Mouse (Mus musculus) megakaryocyte-erythroid progenitor cell, adult 5-6 weeks (primary cell): ENCODE measurements around the gene Coro1c. TPM values are rescaled to one million over a fixed set of nuclear protein-coding genes. Genes with fewer than 3 reads are reported as not detected.

Source experiments
- total RNA-seq, 2 experiments: library from RNA; stranded (forward) in 1 of 2; stranded (reverse) in 1 of 2; fragments of 200-1000, 215-1000 nt in 1 of 2; fragments of >200 nt in 1 of 2; fragmentation: Nextera tagmentation in 1 of 2; gene quantifications; 2 replicates each; pipeline ENCODE4 v1.2.3; 2014 to 2017

Coro1c gene
- total RNA-seq, 2 experiments from 2014 or later = 56.5 to 75.7 TPM

Other genes starting within 250 kb of the Coro1c start
- not detected in 2 replicates for gene 1700069L16Rik, start 184.0 kb downstream of the Coro1c start, total RNA-seq (2014; fragmentation: Nextera tagmentation)
- not detected in 2 replicates for gene 1700069L16Rik, start 184.0 kb downstream of the Coro1c start, total RNA-seq (2017)
- gene Ficd, start 173.0 kb downstream of the Coro1c start, total RNA-seq (2014; fragmentation: Nextera tagmentation) = 1.6 and 2.0 TPM in 2 replicates
- 0.23 and 0.80 TPM in 2 replicates for gene Ficd, start 173.0 kb downstream of the Coro1c start, total RNA-seq (2017)
- gene Sart3, start 136.2 kb downstream of the Coro1c start, total RNA-seq (2014; fragmentation: Nextera tagmentation) = 46.6 and 48.1 TPM in 2 replicates
- gene Sart3, start 136.2 kb downstream of the Coro1c start, total RNA-seq (2017) = 38.6 and 45.5 TPM in 2 replicates
- gene Iscu, start 136.0 kb downstream of the Coro1c start, total RNA-seq (2014; fragmentation: Nextera tagmentation) = 80.5 and 81.0 TPM in 2 replicates
- gene Iscu, start 136.0 kb downstream of the Coro1c start, total RNA-seq (2017) = 63.1 and 68.9 TPM in 2 replicates
- 0.46 TPM in 1 of 2 replicates, not detected in the other for gene Tmem119, start 108.2 kb downstream of the Coro1c start, total RNA-seq (2014; fragmentation: Nextera tagmentation)
- gene Tmem119, start 108.2 kb downstream of the Coro1c start, total RNA-seq (2017) = not detected in 2 replicates
- gene Selplg, start 76.1 kb downstream of the Coro1c start, total RNA-seq (2014; fragmentation: Nextera tagmentation) = 66.0 and 87.7 TPM in 2 replicates
- 27.4 and 30.2 TPM in 2 replicates for gene Selplg, start 76.1 kb downstream of the Coro1c start, total RNA-seq (2017)
- gene Ssh1, start 85.1 kb upstream of the Coro1c start, total RNA-seq (2014; fragmentation: Nextera tagmentation) = 12.5 and 20.6 TPM in 2 replicates
- 3.7 and 5.1 TPM in 2 replicates for gene Ssh1, start 85.1 kb upstream of the Coro1c start, total RNA-seq (2017)
- not detected in 2 replicates for gene Dao, start 94.9 kb upstream of the Coro1c start, total RNA-seq (2014; fragmentation: Nextera tagmentation)
- gene Dao, start 94.9 kb upstream of the Coro1c start, total RNA-seq (2017) = not detected in 2 replicates
- 5.7 and 11.0 TPM in 2 replicates for gene Usp30, start 156.7 kb upstream of the Coro1c start, total RNA-seq (2014; fragmentation: Nextera tagmentation)
- gene Usp30, start 156.7 kb upstream of the Coro1c start, total RNA-seq (2017) = 3.5 and 12.2 TPM in 2 replicates
- gene Svop, start 182.8 kb upstream of the Coro1c start, total RNA-seq (2014; fragmentation: Nextera tagmentation) = not detected in 2 replicates
- gene Svop, start 182.8 kb upstream of the Coro1c start, total RNA-seq (2017) = not detected in 2 replicates
- gene Alkbh2, start 219.5 kb upstream of the Coro1c start, total RNA-seq (2014; fragmentation: Nextera tagmentation) = 11.5 and 13.4 TPM in 2 replicates
- 2.1 and 9.6 TPM in 2 replicates for gene Alkbh2, start 219.5 kb upstream of the Coro1c start, total RNA-seq (2017)
- gene Ung, start 221.6 kb upstream of the Coro1c start, total RNA-seq (2014; fragmentation: Nextera tagmentation) = 31.8 and 32.9 TPM in 2 replicates
- gene Ung, start 221.6 kb upstream of the Coro1c start, total RNA-seq (2017) = 26.4 and 28.8 TPM in 2 replicates
- 2.2 and 3.8 TPM in 2 replicates for gene Acacb, start 237.8 kb upstream of the Coro1c start, total RNA-seq (2014; fragmentation: Nextera tagmentation)
- 0.27 and 0.28 TPM in 2 replicates for gene Acacb, start 237.8 kb upstream of the Coro1c start, total RNA-seq (2017)